Mouse (Mus musculus): ENCODE measurements at regions not wholly inside any gene's neighbourhood (a gene's known extent, or its start where the extent isn't known, plus 50 kb on each side); places are given as distances from the start of the nearest gene placed in this dataset.
A peak's percentile ranks its signal among the peaks of the same experiment; 100 is the strongest.

- DNase-seq (ENCODE audit: inconsistent age in 2 of 2, low spot score in 1 of 2): no peak
Observed at GRCm38 (mm10) chr6:58752496-58752895, 78.8 kb upstream of the Herc3 start.

- DNase-seq (ENCODE audit: inconsistent age in 2 of 2, low spot score in 1 of 2): no peak
Observed at GRCm38 (mm10) chr6:58756309-58757015, 74.8 kb upstream of the Herc3 start.

- no peak for DNase-seq (ENCODE audit: inconsistent age in 2 of 2, low spot score in 1 of 2)
Observed at GRCm38 (mm10) chr6:58757339-58757738, 73.9 kb upstream of the Herc3 start.

- peak; percentile 56 to 82 for DNase-seq (ENCODE audit: inconsistent age in 2 of 2, low spot score in 1 of 2)
Observed at GRCm38 (mm10) chr6:58770654-58771218, 60.5 kb upstream of the Herc3 start.

- DNase-seq (ENCODE audit: inconsistent age in 2 of 2, low spot score in 1 of 2): peak; percentile 9 to 76
Observed at GRCm38 (mm10) chr6:58772014-58772413, 59.3 kb upstream of the Herc3 start.

Data from adrenal gland, adult (tissue).